Mouse (Mus musculus): Measurements from ENCODE around the gene Retn. TPM values are rescaled to one million over a fixed set of nuclear protein-coding genes. Genes with fewer than 3 reads are reported as not detected.
A peak's percentile ranks its signal among the peaks of the same experiment; 100 is the strongest.

The Retn gene
- total and polyA plus RNA-seq, 2 experiments from 2014 or later, result not detected

GRCm38 (mm10) chr8:3694121-3694520 is 38.6 kb downstream of the Retn start, which contains the start of gene Fcer2a:
Gene Fcer2a, minus strand, starts transcription at chr8:3694175.
- WGBS, result 66% methylated on average over 3 of the region's 3 CpGs
- no peaks in the 10 kb centered on the region for H3K9me3 ChIP-seq (replicated peaks; ENCODE audit: control insufficient read depth, low read length)
- H3K27ac ChIP-seq (ENCODE audit: low read depth), result no peak within 1 kb of the TSS
- DNase-seq (ENCODE audit: low spot score) (no peak), ATAC-seq (ENCODE audit: insufficient read depth, low read depth) (no peak)
- TF ChIP-seq EP300 (IDR thresholded peaks at IDR 0.05; ENCODE audit: low read depth) (no peak), CTCF (IDR thresholded peaks at IDR 0.05; ENCODE audit: low read depth) (no peak)
- H3K4me2 ChIP-seq (ENCODE audit: low read depth, low read length), result no peak within 1 kb of the TSS
- H3K4me3 ChIP-seq (ENCODE audit: low read depth, low read length), result no peak within 1 kb of the TSS
- no peaks in the 10 kb centered on the region for H3K4me1 ChIP-seq (ENCODE audit: control insufficient read depth, insufficient read depth)
- H3K36me3 ChIP-seq (replicated peaks; ENCODE audit: control insufficient read depth, insufficient read depth, low read length), result no peaks in the 10 kb centered on the region
- H3K27me3 ChIP-seq (ENCODE audit: control insufficient read depth, insufficient read depth, low read length), result no peaks in the 10 kb centered on the region
- H3K9ac ChIP-seq (replicated peaks; ENCODE audit: low read depth, low read length), result no peak within 1 kb of the TSS

DNA sequence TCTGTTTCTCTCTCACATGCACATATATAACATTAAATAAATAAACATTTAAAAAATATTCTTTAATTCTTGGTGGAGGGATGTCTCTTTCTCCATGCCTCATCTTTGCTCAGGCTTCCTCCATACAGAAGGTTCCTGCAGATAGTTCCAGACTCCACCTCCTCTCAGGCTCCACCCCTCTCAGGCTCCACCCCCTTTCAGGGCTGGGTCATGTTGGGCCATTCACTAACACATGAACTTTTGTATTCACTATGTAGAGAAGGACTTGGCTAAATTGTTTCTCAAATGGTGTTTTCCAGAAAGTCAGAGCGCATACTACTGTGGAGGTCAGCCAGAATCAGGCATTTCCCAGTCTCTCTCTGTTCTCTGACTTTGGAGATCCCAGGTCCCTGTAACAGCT is 45.9 kb downstream of the Retn start:
- TF ChIP-seq CTCF (IDR thresholded peaks at IDR 0.05; ENCODE audit: low read depth), result no peak
- no peak for TF ChIP-seq EP300 (IDR thresholded peaks at IDR 0.05; ENCODE audit: low read depth)
- Histone ChIP-seq H3K36me3 (replicated peaks; ENCODE audit: control insufficient read depth, insufficient read depth, low read length) (no peaks in the 10 kb centered on the region), H3K9me3 (replicated peaks; ENCODE audit: control insufficient read depth, low read length) (no peaks in the 10 kb centered on the region), H3K9ac (replicated peaks; ENCODE audit: low read depth, low read length) (no peak overlapping the region), H3K4me2 (ENCODE audit: low read depth, low read length) (no peak overlapping the region), H3K27me3 (ENCODE audit: control insufficient read depth, insufficient read depth, low read length) (no peaks in the 10 kb centered on the region), H3K4me1 (ENCODE audit: control insufficient read depth, insufficient read depth) (no peaks in the 10 kb centered on the region), H3K4me3 (ENCODE audit: low read depth, low read length) (no peak overlapping the region), H3K27ac (ENCODE audit: low read depth) (no peak overlapping the region)
- DNase-seq (ENCODE audit: low spot score) (no peak), ATAC-seq (ENCODE audit: insufficient read depth, low read depth) (no peak)
- WGBS, result 94% methylated on average over 1 of the region's 1 CpGs

DNA sequence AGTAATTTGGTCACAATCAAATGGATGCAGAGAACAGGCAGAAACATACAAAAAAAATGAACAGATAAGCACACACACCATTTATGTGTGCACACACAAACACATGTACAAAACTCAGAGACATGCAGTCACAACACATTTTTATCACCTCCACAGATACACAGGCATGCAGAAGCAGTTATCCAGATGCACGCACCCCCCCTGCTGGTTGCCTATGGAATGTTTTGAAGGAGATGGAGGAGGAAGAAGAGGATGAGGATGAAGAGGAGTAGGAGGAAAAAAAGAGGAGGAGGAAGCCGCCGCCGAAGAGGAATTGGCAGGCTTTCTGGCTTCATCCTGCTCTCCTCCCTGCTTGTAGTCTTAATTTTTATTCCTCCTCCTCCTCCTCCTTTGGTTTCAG is 50.1 kb downstream of the Retn start:
- Histone ChIP-seq H3K27me3 (ENCODE audit: control insufficient read depth, insufficient read depth, low read length) (no peaks in the 10 kb centered on the region), H3K27ac (ENCODE audit: low read depth) (no peak overlapping the region), H3K4me2 (ENCODE audit: low read depth, low read length) (no peak overlapping the region), H3K9ac (replicated peaks; ENCODE audit: low read depth, low read length) (no peak overlapping the region), H3K4me3 (ENCODE audit: low read depth, low read length) (no peak overlapping the region), H3K9me3 (replicated peaks; ENCODE audit: control insufficient read depth, low read length) (no peaks in the 10 kb centered on the region), H3K36me3 (replicated peaks; ENCODE audit: control insufficient read depth, insufficient read depth, low read length) (no peaks in the 10 kb centered on the region), H3K4me1 (ENCODE audit: control insufficient read depth, insufficient read depth) (no peaks in the 10 kb centered on the region)
- no peak for TF ChIP-seq EP300 (IDR thresholded peaks at IDR 0.05; ENCODE audit: low read depth)
- peak; percentile 44 for TF ChIP-seq CTCF (IDR thresholded peaks at IDR 0.05; ENCODE audit: low read depth)
- no peak for DNase-seq (ENCODE audit: low spot score)
- WGBS, result 55% methylated on average over 4 of the region's 4 CpGs
- no peak for ATAC-seq (ENCODE audit: insufficient read depth, low read depth)

- TF ChIP-seq EP300 (IDR thresholded peaks at IDR 0.05; ENCODE audit: low read depth) (no peak), CTCF (IDR thresholded peaks at IDR 0.05; ENCODE audit: low read depth) (no peak)
- ATAC-seq (ENCODE audit: insufficient read depth, low read depth) (no peak), DNase-seq (ENCODE audit: low spot score) (no peak)
- H3K4me1 ChIP-seq (ENCODE audit: control insufficient read depth, insufficient read depth), result no peaks in the 10 kb centered on the region; the same call in 1 of the 2 replicates
- H3K36me3 ChIP-seq (replicated peaks; ENCODE audit: control insufficient read depth, insufficient read depth, low read length), result no peaks in the 10 kb centered on the region
- no peaks in the 10 kb centered on the region for H3K9me3 ChIP-seq (replicated peaks; ENCODE audit: control insufficient read depth, low read length)
- WGBS, result 52% methylated on average over 7 of the region's 7 CpGs
- H3K4me2 ChIP-seq (ENCODE audit: low read depth, low read length), result no peak overlapping the region
- H3K4me3 ChIP-seq (ENCODE audit: low read depth, low read length), result no peak overlapping the region
- no peaks in the 10 kb centered on the region for H3K27me3 ChIP-seq (ENCODE audit: control insufficient read depth, insufficient read depth, low read length)
- no peak overlapping the region for H3K9ac ChIP-seq (replicated peaks; ENCODE audit: low read depth, low read length)
- no peak overlapping the region for H3K27ac ChIP-seq (ENCODE audit: low read depth)
These were observed 52.0 kb downstream of the Retn start for GRCm38 (mm10) chr8:3707611-3708010.

Other genes starting within 250 kb of the Retn start
- gene Pex11g, start 188.1 kb upstream of the Retn start, total RNA-seq (2014; rRNA removed; ENCODE audit: low replicate concordance), result 8.9 and 14.1 TPM in 2 replicates
- gene Pex11g, start 188.1 kb upstream of the Retn start, polyA plus RNA-seq (2015; fragmentation: Nextera tagmentation; extraction: Ambion mirVana), result 6.8 and 7.3 TPM in 2 replicates
- gene Tex45, start 184.9 kb upstream of the Retn start, total RNA-seq (2014; rRNA removed; ENCODE audit: low replicate concordance), result not detected in 2 replicates
- not detected in 2 replicates for gene Tex45, start 184.9 kb upstream of the Retn start, polyA plus RNA-seq (2015; fragmentation: Nextera tagmentation; extraction: Ambion mirVana)
- 59.7 and 70.8 TPM in 2 replicates for gene Zfp358, start 162.6 kb upstream of the Retn start, total RNA-seq (2014; rRNA removed; ENCODE audit: low replicate concordance)
- 25.0 and 25.7 TPM in 2 replicates for gene Zfp358, start 162.6 kb upstream of the Retn start, polyA plus RNA-seq (2015; fragmentation: Nextera tagmentation; extraction: Ambion mirVana)
- 47.6 and 56.5 TPM in 2 replicates for gene Mcoln1, start 155.3 kb upstream of the Retn start, total RNA-seq (2014; rRNA removed; ENCODE audit: low replicate concordance)
- 32.7 and 32.9 TPM in 2 replicates for gene Mcoln1, start 155.3 kb upstream of the Retn start, polyA plus RNA-seq (2015; fragmentation: Nextera tagmentation; extraction: Ambion mirVana)
- 15.9 and 41.7 TPM in 2 replicates for gene Pnpla6, start 140.4 kb upstream of the Retn start, total RNA-seq (2014; rRNA removed; ENCODE audit: low replicate concordance)
- 7.9 and 8.4 TPM in 2 replicates for gene Pnpla6, start 140.4 kb upstream of the Retn start, polyA plus RNA-seq (2015; fragmentation: Nextera tagmentation; extraction: Ambion mirVana)
- 1.3 and 1.9 TPM in 2 replicates for gene C330021F23Rik, start 87.8 kb upstream of the Retn start, total RNA-seq (2014; rRNA removed; ENCODE audit: low replicate concordance)
- gene C330021F23Rik, start 87.8 kb upstream of the Retn start, polyA plus RNA-seq (2015; fragmentation: Nextera tagmentation; extraction: Ambion mirVana), result 2.0 and 2.3 TPM in 2 replicates
- 2.1 and 7.9 TPM in 2 replicates for gene Camsap3, start 68.5 kb upstream of the Retn start, total RNA-seq (2014; rRNA removed; ENCODE audit: low replicate concordance)
- 0.33 and 0.43 TPM in 2 replicates for gene Camsap3, start 68.5 kb upstream of the Retn start, polyA plus RNA-seq (2015; fragmentation: Nextera tagmentation; extraction: Ambion mirVana)
- gene Xab2, start 34.5 kb upstream of the Retn start, total RNA-seq (2014; rRNA removed; ENCODE audit: low replicate concordance), result 26.8 and 27.0 TPM in 2 replicates
- gene Xab2, start 34.5 kb upstream of the Retn start, polyA plus RNA-seq (2015; fragmentation: Nextera tagmentation; extraction: Ambion mirVana), result 20.0 TPM in 2 replicates
- 2.4 and 14.4 TPM in 2 replicates for gene Pet100, start 34.2 kb upstream of the Retn start, total RNA-seq (2014; rRNA removed; ENCODE audit: low replicate concordance)
- gene Pet100, start 34.2 kb upstream of the Retn start, polyA plus RNA-seq (2015; fragmentation: Nextera tagmentation; extraction: Ambion mirVana), result 112 and 121 TPM in 2 replicates
- gene Pcp2, start 30.2 kb upstream of the Retn start, total RNA-seq (2014; rRNA removed; ENCODE audit: low replicate concordance), result not detected in 2 replicates
- gene Pcp2, start 30.2 kb upstream of the Retn start, polyA plus RNA-seq (2015; fragmentation: Nextera tagmentation; extraction: Ambion mirVana), result not detected in 2 replicates
- 15.2 and 30.5 TPM in 2 replicates for gene Stxbp2, start 24.8 kb upstream of the Retn start, total RNA-seq (2014; rRNA removed; ENCODE audit: low replicate concordance)
- 13.8 and 14.5 TPM in 2 replicates for gene Stxbp2, start 24.8 kb upstream of the Retn start, polyA plus RNA-seq (2015; fragmentation: Nextera tagmentation; extraction: Ambion mirVana)
- gene Mcemp1, start 10.0 kb downstream of the Retn start, total RNA-seq (2014; rRNA removed; ENCODE audit: low replicate concordance), result not detected in 2 replicates
- gene Mcemp1, start 10.0 kb downstream of the Retn start, polyA plus RNA-seq (2015; fragmentation: Nextera tagmentation; extraction: Ambion mirVana), result 0.27 and 0.30 TPM in 2 replicates
- gene Fcor, start 16.6 kb downstream of the Retn start, total RNA-seq (2014; rRNA removed; ENCODE audit: low replicate concordance), result not detected in 2 replicates
- 1.3 and 1.7 TPM in 2 replicates for gene Fcor, start 16.6 kb downstream of the Retn start, polyA plus RNA-seq (2015; fragmentation: Nextera tagmentation; extraction: Ambion mirVana)
- gene Trappc5, start 20.5 kb downstream of the Retn start, total RNA-seq (2014; rRNA removed; ENCODE audit: low replicate concordance), result 31.1 and 38.0 TPM in 2 replicates
- gene Trappc5, start 20.5 kb downstream of the Retn start, polyA plus RNA-seq (2015; fragmentation: Nextera tagmentation; extraction: Ambion mirVana), result 29.2 and 29.8 TPM in 2 replicates
- not detected in 2 replicates for gene Fcer2a, start 38.4 kb downstream of the Retn start, total RNA-seq (2014; rRNA removed; ENCODE audit: low replicate concordance)
- gene Fcer2a, start 38.4 kb downstream of the Retn start, polyA plus RNA-seq (2015; fragmentation: Nextera tagmentation; extraction: Ambion mirVana), result 0.11 TPM in 1 of 2 replicates, not detected in the other
- gene Clec4g, start 64.9 kb downstream of the Retn start, total RNA-seq (2014; rRNA removed; ENCODE audit: low replicate concordance), result 5.6 TPM in 1 of 2 replicates, not detected in the other
- 1.9 and 2.5 TPM in 2 replicates for gene Clec4g, start 64.9 kb downstream of the Retn start, polyA plus RNA-seq (2015; fragmentation: Nextera tagmentation; extraction: Ambion mirVana)
- not detected in 2 replicates for gene Cd209a, start 93.2 kb downstream of the Retn start, total RNA-seq (2014; rRNA removed; ENCODE audit: low replicate concordance)
- gene Cd209a, start 93.2 kb downstream of the Retn start, polyA plus RNA-seq (2015; fragmentation: Nextera tagmentation; extraction: Ambion mirVana), result not detected in 2 replicates
- gene Cd209e, start 198.5 kb downstream of the Retn start, total RNA-seq (2014; rRNA removed; ENCODE audit: low replicate concordance), result not detected in 2 replicates
- gene Cd209e, start 198.5 kb downstream of the Retn start, polyA plus RNA-seq (2015; fragmentation: Nextera tagmentation; extraction: Ambion mirVana), result not detected in 2 replicates
- gene Cd209d, start 222.8 kb downstream of the Retn start, total RNA-seq (2014; rRNA removed; ENCODE audit: low replicate concordance), result not detected in 2 replicates
- gene Cd209d, start 222.8 kb downstream of the Retn start, polyA plus RNA-seq (2015; fragmentation: Nextera tagmentation; extraction: Ambion mirVana), result not detected in 2 replicates

Measured in heart, postnatal 0 days (tissue).